Mouse (Mus musculus): ENCODE measurements at regions not wholly inside any gene's neighbourhood (a gene's known extent, or its start where the extent isn't known, plus 50 kb on each side); places are given as distances from the start of the nearest gene placed in this dataset.

DNA sequence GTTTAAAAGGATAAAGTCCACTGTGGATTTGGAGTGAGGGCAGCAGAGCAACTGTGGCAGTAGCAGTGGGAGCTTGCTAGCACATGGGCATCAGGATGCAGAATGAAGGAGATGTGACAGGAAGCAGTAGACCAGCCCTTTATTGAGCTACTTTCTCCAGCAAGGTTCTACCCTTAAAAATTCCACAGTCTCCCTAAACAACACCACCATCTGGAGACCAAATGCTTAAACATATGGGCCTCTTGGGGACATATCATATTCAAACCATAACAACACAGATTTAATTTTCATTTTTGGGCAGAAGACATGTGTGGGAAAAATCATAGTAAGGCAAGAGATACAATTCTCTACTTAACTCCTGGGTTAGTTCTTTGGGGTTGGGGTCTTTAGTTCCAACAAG is 656.1 kb downstream of the Ets1 start:
- TF ChIP-seq ELF1 (IDR thresholded peaks at IDR 0.05; ENCODE audit: low read depth, low read length) (no peak), CTCF (conservative IDR thresholded peaks at IDR 0.05 in 1 of 2, IDR thresholded peaks at IDR 0.05 in 1 of 2; ENCODE audit: low read depth in 2 of 2, low read length in 2 of 2) (no peak)
